Mouse (Mus musculus): ENCODE data around the gene Fam170b. TPM values are rescaled to one million over a fixed set of nuclear protein-coding genes. Genes with fewer than 3 reads are reported as not detected.

Gene Fam170b
- polyA plus RNA-seq (2014; fragmentation: Nextera tagmentation; extraction: Ambion mirVana): 0.08 TPM in 1 of 2 replicates, not detected in the other

DNA sequence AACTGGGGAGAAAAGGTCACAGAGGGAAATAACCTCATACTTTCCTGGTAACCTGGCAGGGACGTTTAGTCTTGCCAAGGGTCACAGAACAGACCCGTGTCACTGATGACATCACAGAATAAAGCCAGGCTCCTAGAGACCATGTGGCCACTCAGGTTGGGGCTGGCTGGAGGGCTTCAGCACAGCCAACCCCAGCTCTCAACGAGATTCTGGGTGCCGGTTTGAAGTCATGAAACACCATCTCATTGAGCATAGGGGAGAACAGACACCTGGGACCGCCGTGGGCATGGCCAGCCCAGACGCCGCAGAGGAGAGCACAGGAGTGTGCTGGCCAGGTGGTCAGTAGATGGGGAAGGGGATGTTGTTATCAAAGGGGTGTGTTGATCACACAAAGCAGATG lies at the start of gene Fam170b:
Gene Fam170b, plus strand, starts transcription at position 116 of the 400 bp plus-strand sequence.
- no peak within 1 kb of the TSS for H3K27ac ChIP-seq (ENCODE audit: low read depth, low read length)
- H3K4me3 ChIP-seq (ENCODE audit: low read depth, low read length): no peak within 1 kb of the TSS
- no peaks in the 10 kb centered on the region for H3K27me3 ChIP-seq (ENCODE audit: control insufficient read depth, insufficient read depth, low read length)
- H3K4me2 ChIP-seq (replicated peaks; ENCODE audit: low read depth, low read length): no peak within 1 kb of the TSS
- H3K4me1 ChIP-seq (replicated peaks; ENCODE audit: control insufficient read depth, insufficient read depth, low read length): no peaks in the 10 kb centered on the region
- no peak within 1 kb of the TSS for H3K9ac ChIP-seq (ENCODE audit: low read depth, low read length)
- no peak for DNase-seq (ENCODE audit: low spot score)
- no peak for ATAC-seq (ENCODE audit: low FRiP score)
- no peaks in the 10 kb centered on the region for H3K9me3 ChIP-seq (ENCODE audit: control insufficient read depth, low read length)
- H3K36me3 ChIP-seq (ENCODE audit: control insufficient read depth, insufficient read depth, low read length): no peaks in the 10 kb centered on the region
- WGBS: 76% methylated on average over 8 of the region's 8 CpGs

- no peak for DNase-seq (ENCODE audit: low spot score)
- Histone ChIP-seq H3K4me2 (replicated peaks; ENCODE audit: low read depth, low read length) (no peak overlapping the region), H3K9me3 (ENCODE audit: control insufficient read depth, low read length) (no peaks in the 10 kb centered on the region), H3K4me1 (replicated peaks; ENCODE audit: control insufficient read depth, insufficient read depth, low read length) (no peaks in the 10 kb centered on the region), H3K36me3 (ENCODE audit: control insufficient read depth, insufficient read depth, low read length) (no peaks in the 10 kb centered on the region), H3K4me3 (ENCODE audit: low read depth, low read length) (no peak overlapping the region), H3K27me3 (ENCODE audit: control insufficient read depth, insufficient read depth, low read length) (no peaks in the 10 kb centered on the region), H3K9ac (ENCODE audit: low read depth, low read length) (no peak overlapping the region), H3K27ac (ENCODE audit: low read depth, low read length) (no peak overlapping the region)
- WGBS: 82% methylated on average over 12 of the region's 12 CpGs
- no peak for ATAC-seq (ENCODE audit: low FRiP score)
These were observed 49.5 kb upstream of the Fam170b start for GRCm38 (mm10) chr14:32784130-32784747.

GRCm38 (mm10) chr14:32784748-32785134 lies 49.0 kb upstream of the Fam170b start:
- Histone ChIP-seq H3K9ac (ENCODE audit: low read depth, low read length) (no peak overlapping the region), H3K27me3 (ENCODE audit: control insufficient read depth, insufficient read depth, low read length) (no peaks in the 10 kb centered on the region), H3K4me1 (replicated peaks; ENCODE audit: control insufficient read depth, insufficient read depth, low read length) (no peaks in the 10 kb centered on the region), H3K4me2 (replicated peaks; ENCODE audit: low read depth, low read length) (no peak overlapping the region), H3K4me3 (ENCODE audit: low read depth, low read length) (no peak overlapping the region), H3K9me3 (ENCODE audit: control insufficient read depth, low read length) (no peaks in the 10 kb centered on the region), H3K36me3 (ENCODE audit: control insufficient read depth, insufficient read depth, low read length) (no peaks in the 10 kb centered on the region), H3K27ac (ENCODE audit: low read depth, low read length) (no peak overlapping the region)
- DNase-seq (ENCODE audit: low spot score) (no peak), ATAC-seq (ENCODE audit: low FRiP score) (no peak)
- 78% methylated on average over 4 of the region's 4 CpGs for WGBS

DNA sequence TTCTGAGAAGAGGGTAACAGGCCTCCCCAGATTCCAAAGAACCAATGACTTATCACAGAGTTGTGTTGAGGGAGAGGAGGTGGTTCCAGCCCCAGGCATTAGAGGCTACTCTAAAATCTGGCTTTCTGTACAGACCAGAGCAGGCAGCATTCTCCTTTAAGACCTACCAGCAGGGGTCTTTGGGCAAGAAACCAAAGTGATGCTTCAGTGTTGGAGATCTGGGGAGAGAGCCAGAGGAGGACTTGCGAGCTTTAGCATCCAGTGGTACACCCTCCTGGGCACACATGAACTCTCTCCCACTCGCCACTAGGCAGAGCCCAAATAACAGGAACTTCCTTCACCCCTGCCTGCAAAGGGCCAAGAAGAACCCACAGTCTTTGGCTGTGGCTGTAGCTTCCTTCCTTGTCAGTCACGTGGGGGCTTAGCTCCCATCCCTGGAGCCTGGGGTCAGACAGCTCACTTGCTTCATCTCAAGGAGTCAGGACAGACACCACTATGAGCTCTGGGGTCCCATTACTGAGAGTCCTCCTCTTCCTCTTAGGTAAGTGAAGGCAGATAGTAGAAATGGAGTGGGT lies 48.1 kb upstream of the Fam170b start, which contains the start of gene Tmem273:
Gene Tmem273, plus strand, starts transcription at position 408 of the 575 bp plus-strand sequence.
- DNase-seq (ENCODE audit: low spot score): no peak

DNA sequence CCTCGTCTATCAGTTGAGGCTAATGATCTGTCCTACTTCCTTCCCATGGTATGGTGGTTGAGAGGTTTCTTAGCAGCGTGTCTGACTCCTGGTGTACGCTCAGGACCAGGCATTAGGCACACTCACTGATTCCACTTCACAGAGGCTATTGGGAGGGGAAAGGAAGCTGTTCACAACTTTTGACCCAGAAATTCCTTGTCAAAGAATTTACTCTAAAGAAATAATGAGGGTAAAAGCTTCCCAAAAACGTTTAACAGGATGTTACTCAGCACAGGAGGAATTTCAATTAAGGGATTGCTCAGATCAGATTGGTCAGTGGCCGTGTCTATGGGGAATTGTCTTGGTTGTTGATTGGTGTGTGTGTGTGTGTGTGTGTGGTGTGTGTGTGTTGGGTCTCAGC lies 46.1 kb upstream of the Fam170b start:
- Histone ChIP-seq H3K4me1 (replicated peaks; ENCODE audit: control insufficient read depth, insufficient read depth, low read length) (no peaks in the 10 kb centered on the region), H3K27me3 (ENCODE audit: control insufficient read depth, insufficient read depth, low read length) (no peaks in the 10 kb centered on the region), H3K4me2 (replicated peaks; ENCODE audit: low read depth, low read length) (no peak overlapping the region), H3K36me3 (ENCODE audit: control insufficient read depth, insufficient read depth, low read length) (no peaks in the 10 kb centered on the region), H3K27ac (ENCODE audit: low read depth, low read length) (no peak overlapping the region), H3K9me3 (ENCODE audit: control insufficient read depth, low read length) (no peaks in the 10 kb centered on the region), H3K4me3 (ENCODE audit: low read depth, low read length) (no peak overlapping the region), H3K9ac (ENCODE audit: low read depth, low read length) (no peak overlapping the region)
- DNase-seq (ENCODE audit: low spot score) (no peak), ATAC-seq (ENCODE audit: low FRiP score) (no peak)
- 64% methylated on average over 5 of the region's 5 CpGs for WGBS

More for the DNA sequence above, 48.1 kb upstream of the Fam170b start, which contains the start of gene Tmem273:
- H3K4me3 ChIP-seq (ENCODE audit: low read depth, low read length): no peak within 1 kb of the TSS
- no peak within 1 kb of the TSS for H3K9ac ChIP-seq (ENCODE audit: low read depth, low read length)
- WGBS: 80% methylated on average over 3 of the region's 3 CpGs
- no peaks in the 10 kb centered on the region for H3K36me3 ChIP-seq (ENCODE audit: control insufficient read depth, insufficient read depth, low read length)
- H3K4me2 ChIP-seq (replicated peaks; ENCODE audit: low read depth, low read length): no peak within 1 kb of the TSS
- H3K4me1 ChIP-seq (replicated peaks; ENCODE audit: control insufficient read depth, insufficient read depth, low read length): no peaks in the 10 kb centered on the region
- ATAC-seq (ENCODE audit: low FRiP score): no peak
- no peaks in the 10 kb centered on the region for H3K9me3 ChIP-seq (ENCODE audit: control insufficient read depth, low read length)
- H3K27ac ChIP-seq (ENCODE audit: low read depth, low read length): no peak within 1 kb of the TSS
- H3K27me3 ChIP-seq (ENCODE audit: control insufficient read depth, insufficient read depth, low read length): no peaks in the 10 kb centered on the region

DNA sequence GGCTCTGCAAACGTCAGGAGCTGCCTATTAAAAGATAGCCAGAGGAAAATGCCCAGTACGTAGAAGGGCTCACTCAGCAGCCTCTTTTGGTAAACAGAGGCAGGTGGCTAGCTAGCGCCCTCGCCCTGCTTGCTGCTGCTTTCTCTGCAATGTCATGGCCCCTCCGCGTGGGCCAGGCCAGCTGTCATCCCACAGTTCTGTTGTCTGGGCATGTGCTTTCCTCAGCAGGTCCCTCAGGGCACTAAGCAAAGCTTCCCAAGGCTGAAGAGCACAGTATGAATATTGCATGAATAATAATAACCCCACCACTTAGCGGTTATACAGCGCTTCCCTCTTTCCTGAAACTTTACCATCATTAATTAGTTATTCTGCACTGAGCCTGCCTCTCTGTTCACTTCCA lies 37.4 kb upstream of the Fam170b start:
- ATAC-seq (ENCODE audit: low FRiP score) (no peak), DNase-seq (ENCODE audit: low spot score) (peak; percentile 6)
- Histone ChIP-seq H3K36me3 (ENCODE audit: control insufficient read depth, insufficient read depth, low read length) (no peaks in the 10 kb centered on the region), H3K9me3 (ENCODE audit: control insufficient read depth, low read length) (no peaks in the 10 kb centered on the region), H3K4me2 (replicated peaks; ENCODE audit: low read depth, low read length) (no peak overlapping the region), H3K27me3 (ENCODE audit: control insufficient read depth, insufficient read depth, low read length) (no peaks in the 10 kb centered on the region), H3K27ac (ENCODE audit: low read depth, low read length) (no peak overlapping the region), H3K4me1 (replicated peaks; ENCODE audit: control insufficient read depth, insufficient read depth, low read length) (no peaks in the 10 kb centered on the region), H3K4me3 (ENCODE audit: low read depth, low read length) (no peak overlapping the region), H3K9ac (ENCODE audit: low read depth, low read length) (no peak overlapping the region)
- 60% methylated on average over 8 of the region's 8 CpGs for whole genome bisulfite sequencing

DNA sequence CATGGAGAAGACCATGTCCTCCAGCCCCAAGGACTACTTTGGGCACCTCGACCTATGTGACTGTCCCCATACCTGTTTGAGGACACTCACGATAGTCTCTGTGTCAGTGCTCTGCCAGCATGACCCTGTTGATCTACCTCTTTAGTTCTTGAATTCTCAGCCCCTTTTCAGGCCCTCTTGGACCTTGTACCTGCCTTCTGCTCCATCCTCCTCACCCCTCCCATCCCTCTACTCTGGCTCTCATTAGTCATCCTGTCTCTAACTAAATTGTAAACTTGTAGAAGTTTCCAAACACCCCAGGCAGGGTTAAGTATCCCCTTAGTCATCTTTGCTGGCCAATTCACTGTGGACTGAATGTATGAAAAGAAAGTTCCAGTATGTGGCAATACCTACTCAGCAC lies 36.0 kb upstream of the Fam170b start:
- Histone ChIP-seq H3K27ac (ENCODE audit: low read depth, low read length) (no peak overlapping the region), H3K4me2 (replicated peaks; ENCODE audit: low read depth, low read length) (no peak overlapping the region)

GRCm38 (mm10) chr14:32798355-32798754 lies 35.4 kb upstream of the Fam170b start:
- ATAC-seq (ENCODE audit: low FRiP score) (no peak), DNase-seq (ENCODE audit: low spot score) (no peak)
- 85% methylated on average over 4 of the region's 4 CpGs for WGBS
- Histone ChIP-seq H3K9ac (ENCODE audit: low read depth, low read length) (no peak overlapping the region), H3K27me3 (ENCODE audit: control insufficient read depth, insufficient read depth, low read length) (no peaks in the 10 kb centered on the region), H3K27ac (ENCODE audit: low read depth, low read length) (no peak overlapping the region), H3K4me3 (ENCODE audit: low read depth, low read length) (no peak overlapping the region), H3K9me3 (ENCODE audit: control insufficient read depth, low read length) (no peaks in the 10 kb centered on the region), H3K4me2 (replicated peaks; ENCODE audit: low read depth, low read length) (no peak overlapping the region), H3K36me3 (ENCODE audit: control insufficient read depth, insufficient read depth, low read length) (no peaks in the 10 kb centered on the region), H3K4me1 (replicated peaks; ENCODE audit: control insufficient read depth, insufficient read depth, low read length) (no peaks in the 10 kb centered on the region)

More for the DNA sequence above, 36.0 kb upstream of the Fam170b start:
- no peak for ATAC-seq (ENCODE audit: low FRiP score)
- no peaks in the 10 kb centered on the region for H3K4me1 ChIP-seq (replicated peaks; ENCODE audit: control insufficient read depth, insufficient read depth, low read length)
- DNase-seq (ENCODE audit: low spot score): no peak
- no peaks in the 10 kb centered on the region for H3K9me3 ChIP-seq (ENCODE audit: control insufficient read depth, low read length)
- H3K4me3 ChIP-seq (ENCODE audit: low read depth, low read length): no peak overlapping the region
- H3K27me3 ChIP-seq (ENCODE audit: control insufficient read depth, insufficient read depth, low read length): no peaks in the 10 kb centered on the region
- 84% methylated on average over 2 of the region's 2 CpGs for whole genome bisulfite sequencing
- H3K9ac ChIP-seq (ENCODE audit: low read depth, low read length): no peak overlapping the region
- no peaks in the 10 kb centered on the region for H3K36me3 ChIP-seq (ENCODE audit: control insufficient read depth, insufficient read depth, low read length)

GRCm38 (mm10) chr14:32800048-32800447 lies 33.7 kb upstream of the Fam170b start:
- Histone ChIP-seq H3K4me2 (replicated peaks; ENCODE audit: low read depth, low read length) (no peak overlapping the region), H3K27ac (ENCODE audit: low read depth, low read length) (no peak overlapping the region), H3K4me3 (ENCODE audit: low read depth, low read length) (no peak overlapping the region), H3K4me1 (replicated peaks; ENCODE audit: control insufficient read depth, insufficient read depth, low read length) (no peaks in the 10 kb centered on the region), H3K36me3 (ENCODE audit: control insufficient read depth, insufficient read depth, low read length) (no peaks in the 10 kb centered on the region), H3K9me3 (ENCODE audit: control insufficient read depth, low read length) (no peaks in the 10 kb centered on the region), H3K27me3 (ENCODE audit: control insufficient read depth, insufficient read depth, low read length) (no peaks in the 10 kb centered on the region), H3K9ac (ENCODE audit: low read depth, low read length) (no peak overlapping the region)
- ATAC-seq (ENCODE audit: low FRiP score): no peak
- WGBS: 89% methylated on average over 7 of the region's 7 CpGs
- DNase-seq (ENCODE audit: low spot score): no peak

Data from hindbrain, embryonic 11.5 days (tissue).